Mouse (Mus musculus) lung, adult 2 months (tissue): ENCODE results near the gene Glo1.

Experiments used
- CTCF ChIP-seq: fragments of 200-500 bp; IDR thresholded peaks from 2 replicates; pipeline ENCODE4 v1.5.1; 2011; ENCODE audit warnings: mild to moderate bottlenecking, low read length, control low read depth; ENCODE audit not compliant: insufficient read depth
- POLR2A ChIP-seq: fragments of 200-500 bp; IDR thresholded peaks from 2 replicates; pipeline ENCODE4 v1.6.1; 2011; ENCODE audit warnings: low read depth, mild to moderate bottlenecking, control low read depth, low read length, borderline replicate concordance; ENCODE audit errors: extremely low read depth

- no peak for TF ChIP-seq CTCF
- no peak for TF ChIP-seq POLR2A
Observed at GRCm38 (mm10) chr17:30616203-30616602, 10.5 kb downstream of the Glo1 start.
